Mouse (Mus musculus) ES-E14 (cell line): ENCODE measurements at regions not wholly inside any gene's neighbourhood (a gene's known extent, or its start where the extent isn't known, plus 50 kb on each side); places are given as distances from the start of the nearest gene placed in this dataset.

Source experiments
- DNase-seq: peaks from one replicate; pipeline ENCODE4 v3.0.0-alpha.2; 2013; ENCODE audit warnings: low read depth, low spot score
- H3K27ac ChIP-seq: 2 replicates; pipeline ENCODE4 v1.5.1; 2012; ENCODE audit warnings: low read depth, mild to moderate bottlenecking, low read length, moderate library complexity, mixed read lengths; ENCODE audit not compliant: poor library complexity, insufficient read depth, severe bottlenecking
- H3K36me3 ChIP-seq: 2 replicates; pipeline ENCODE4 v1.6.1; 2012; ENCODE audit warnings: mild to moderate bottlenecking, low read length, moderate library complexity, mixed read lengths; ENCODE audit not compliant: control insufficient read depth, poor library complexity, insufficient read depth, severe bottlenecking
- H3K4me1 ChIP-seq, 2 experiments: fragments of 150-350 bp in 1 of 2; sonication (generic) in 1 of 2; 2 replicates each; pipeline ENCODE4 v1.6.1; 2012; ENCODE audit warnings: low read length in 2 of 2, mild to moderate bottlenecking in 1 of 2, mixed read lengths in 1 of 2; ENCODE audit not compliant: control insufficient read depth in 2 of 2, insufficient read depth in 2 of 2, poor library complexity in 1 of 2
- H3K4me3 ChIP-seq, 2 experiments: fragments of 150-350 bp in 1 of 2; sonication (generic) in 1 of 2; 2 replicates each; pipeline ENCODE4 v1.5.1; 2012; ENCODE audit warnings: low read length in 2 of 2, low read depth in 1 of 2, mild to moderate bottlenecking in 1 of 2, mixed read lengths in 1 of 2; ENCODE audit not compliant: insufficient read depth in 1 of 2, poor library complexity in 1 of 2, severe bottlenecking in 1 of 2
- H3K9ac ChIP-seq: 2 replicates; pipeline ENCODE4 v1.6.1; 2012; ENCODE audit warnings: low read depth, mild to moderate bottlenecking, low read length, mixed read lengths; ENCODE audit not compliant: poor library complexity, insufficient read depth, severe bottlenecking
- H3K9me3 ChIP-seq: fragments of 150-350 bp; sonication (generic); 2 replicates; pipeline ENCODE4 v1.6.1; 2012; ENCODE audit warnings: low read depth, mild to moderate bottlenecking, low read length; ENCODE audit not compliant: control insufficient read depth, insufficient read depth
- CHD2 ChIP-seq: IDR thresholded peaks from 2 replicates; pipeline ENCODE4 v1.6.1; 2014; ENCODE audit warnings: mild to moderate bottlenecking, low read depth, low read length, inconsistent platforms
- HCFC1 ChIP-seq: IDR thresholded peaks from 2 replicates; pipeline ENCODE4 v1.6.1; 2012; ENCODE audit warnings: low read length, inconsistent platforms, borderline replicate concordance; ENCODE audit not compliant: insufficient read depth
- MAFK ChIP-seq: IDR thresholded peaks from 2 replicates; pipeline ENCODE4 v1.6.1; 2014; ENCODE audit warnings: mild to moderate bottlenecking, low read depth, low read length, inconsistent platforms; ENCODE audit not compliant: insufficient read depth
- ZC3H11A ChIP-seq: IDR thresholded peaks from 2 replicates; pipeline ENCODE4 v1.6.1; 2012; ENCODE audit warnings: low read depth, mild to moderate bottlenecking, inconsistent platforms, low read length, borderline replicate concordance
- ZNF384 ChIP-seq: IDR thresholded peaks from 2 replicates; pipeline ENCODE4 v1.6.1; 2012; ENCODE audit warnings: low read depth, low read length, inconsistent platforms
- in situ Hi-C, 2 experiments: fragments of 600-800 bp; cut with MboI; formaldehyde crosslinking; loops; one replicate each; pipeline ENCODE4 v1.15.1; 2025; ENCODE audit warnings: low sequenced_read_pairs in 2 of 2, inconsistent platforms in 1 of 2; ENCODE audit not compliant: unreplicated experiment in 2 of 2

DNA sequence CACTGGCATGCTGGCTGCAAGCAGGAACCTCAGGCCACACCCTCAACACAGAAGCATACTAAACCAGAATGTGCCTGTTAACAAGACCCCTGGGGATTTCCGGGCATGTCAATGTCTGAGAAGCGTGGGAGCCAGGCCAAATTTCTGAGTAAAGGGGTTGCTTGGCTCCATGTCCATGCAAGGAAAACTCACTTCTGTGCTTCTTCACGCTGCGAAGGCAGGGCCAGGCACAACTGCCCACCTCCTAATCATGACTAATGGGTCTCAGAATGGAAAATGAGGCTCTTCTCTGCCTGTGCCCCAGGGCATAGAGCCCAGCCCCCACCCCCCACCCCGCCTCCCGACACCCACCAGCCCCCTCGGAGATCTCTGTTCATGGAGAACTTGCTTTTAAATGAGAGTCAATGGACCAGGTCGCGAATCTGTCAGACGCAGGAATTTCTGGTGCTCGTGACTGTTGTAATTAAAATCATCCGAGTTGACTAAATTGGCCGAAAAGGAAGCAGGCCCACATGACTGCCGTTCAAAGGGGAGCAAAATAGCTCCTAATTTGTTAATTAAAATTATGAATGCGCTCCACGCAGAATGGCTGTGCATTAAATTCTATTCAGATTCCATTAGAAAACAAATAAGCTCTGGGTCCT, 152.2 kb downstream of the H2al1j start:
- in situ Hi-C loops: loop anchor here in 1 of 2 experiments (25.0 kb wide), 1 partner anchor 107 kb away; no protein-coding TSS in a partner anchor
- no peaks in the 10 kb centered on the region for H3K9me3 ChIP-seq
- H3K4me1 ChIP-seq: no peaks in the 10 kb centered on the region
- no peak for DNase-seq
- H3K36me3 ChIP-seq: no peaks in the 10 kb centered on the region
- H3K9ac ChIP-seq: no peak overlapping the region
- no peak overlapping the region for H3K4me3 ChIP-seq
- TF ChIP-seq HCFC1: no peak
- TF ChIP-seq CHD2: no peak
- H3K27ac ChIP-seq: no peak overlapping the region

DNA sequence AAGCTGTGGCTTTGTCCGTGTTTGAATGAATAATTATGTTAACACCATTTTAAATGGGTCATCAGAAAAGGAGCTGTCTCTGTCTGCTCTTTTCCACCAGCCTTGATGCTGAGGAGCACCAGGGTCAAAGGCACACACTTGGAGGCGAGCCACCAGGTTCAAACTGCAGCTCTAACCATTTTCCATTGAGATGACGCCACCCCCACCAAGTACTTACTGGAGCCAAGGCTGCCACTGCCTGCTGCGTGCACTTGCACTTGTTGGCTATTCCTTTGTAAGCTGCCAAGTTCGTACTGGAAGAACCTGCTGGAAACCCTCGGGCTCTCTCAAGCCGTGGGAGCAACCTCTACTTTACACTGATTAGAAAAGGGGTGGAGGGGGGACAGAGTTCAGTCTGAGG, 154.5 kb downstream of the H2al1j start:
- Histone ChIP-seq H3K9me3 (no peaks in the 10 kb centered on the region), H3K36me3 (no peaks in the 10 kb centered on the region), H3K27ac (no peak overlapping the region), H3K9ac (no peak overlapping the region), H3K4me3 (no peak overlapping the region), H3K4me1 (no peaks in the 10 kb centered on the region)
- no peak for TF ChIP-seq HCFC1
- no peak for TF ChIP-seq ZC3H11A
- no peak for TF ChIP-seq ZNF384
- no peak for TF ChIP-seq MAFK
- TF ChIP-seq CHD2: no peak
- no peak for DNase-seq
- in situ Hi-C loops: loop anchor here in 1 of 2 experiments (25.0 kb wide), 1 partner anchor 105 kb away; no protein-coding TSS in a partner anchor

- H3K4me1 ChIP-seq: no peaks in the 10 kb centered on the region
- DNase-seq: no peak
- in situ Hi-C loops: loop anchor here in 1 of 2 experiments (25.0 kb wide), 1 partner anchor 101 kb away; no protein-coding TSS in a partner anchor
- H3K9me3 ChIP-seq: no peaks in the 10 kb centered on the region
- H3K36me3 ChIP-seq: no peaks in the 10 kb centered on the region
- H3K9ac ChIP-seq: no peak overlapping the region
- H3K4me3 ChIP-seq: no peak overlapping the region
- H3K27ac ChIP-seq: no peak overlapping the region
- TF ChIP-seq ZNF384 (no peak), HCFC1 (no peak), CHD2 (no peak), MAFK (no peak), ZC3H11A (no peak)
Measured at GRCm38 (mm10) chrX:11486588-11486987, 159.0 kb downstream of the H2al1j start.

DNA sequence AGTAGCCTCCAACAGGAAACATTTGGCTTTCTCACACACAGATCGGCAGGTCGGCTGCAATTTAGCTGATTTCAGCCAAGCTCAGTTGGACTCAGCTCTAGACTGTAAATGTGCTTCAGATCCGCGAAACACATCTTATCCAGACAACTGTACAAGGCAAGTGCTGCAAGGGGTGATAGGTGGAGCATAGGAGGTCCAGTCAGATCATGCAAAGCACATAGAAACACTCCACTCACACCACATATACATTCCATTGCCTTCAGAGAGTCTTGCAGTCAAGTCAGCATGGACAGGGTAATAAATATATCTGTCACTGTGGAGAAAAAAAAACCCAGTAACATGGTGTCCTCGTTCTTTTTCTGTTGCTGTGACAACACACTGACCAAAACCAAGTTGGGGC, 160.3 kb downstream of the H2al1j start:
- DNase-seq: no peak
- H3K4me3 ChIP-seq: no peak overlapping the region
- no peaks in the 10 kb centered on the region for H3K4me1 ChIP-seq
- H3K9ac ChIP-seq: no peak overlapping the region
- no peaks in the 10 kb centered on the region for H3K9me3 ChIP-seq
- in situ Hi-C loops: loop anchor here in 1 of 2 experiments (25.0 kb wide), 1 partner anchor 99 kb away; no protein-coding TSS in a partner anchor
- TF ChIP-seq ZC3H11A: no peak
- TF ChIP-seq MAFK: no peak
- no peak for TF ChIP-seq CHD2
- no peak for TF ChIP-seq HCFC1
- TF ChIP-seq ZNF384: no peak
- no peak overlapping the region for H3K27ac ChIP-seq
- H3K36me3 ChIP-seq: no peaks in the 10 kb centered on the region
